Mouse (Mus musculus): ENCODE measurements around the gene Slc35f6.

Gene Slc35f6

DNA sequence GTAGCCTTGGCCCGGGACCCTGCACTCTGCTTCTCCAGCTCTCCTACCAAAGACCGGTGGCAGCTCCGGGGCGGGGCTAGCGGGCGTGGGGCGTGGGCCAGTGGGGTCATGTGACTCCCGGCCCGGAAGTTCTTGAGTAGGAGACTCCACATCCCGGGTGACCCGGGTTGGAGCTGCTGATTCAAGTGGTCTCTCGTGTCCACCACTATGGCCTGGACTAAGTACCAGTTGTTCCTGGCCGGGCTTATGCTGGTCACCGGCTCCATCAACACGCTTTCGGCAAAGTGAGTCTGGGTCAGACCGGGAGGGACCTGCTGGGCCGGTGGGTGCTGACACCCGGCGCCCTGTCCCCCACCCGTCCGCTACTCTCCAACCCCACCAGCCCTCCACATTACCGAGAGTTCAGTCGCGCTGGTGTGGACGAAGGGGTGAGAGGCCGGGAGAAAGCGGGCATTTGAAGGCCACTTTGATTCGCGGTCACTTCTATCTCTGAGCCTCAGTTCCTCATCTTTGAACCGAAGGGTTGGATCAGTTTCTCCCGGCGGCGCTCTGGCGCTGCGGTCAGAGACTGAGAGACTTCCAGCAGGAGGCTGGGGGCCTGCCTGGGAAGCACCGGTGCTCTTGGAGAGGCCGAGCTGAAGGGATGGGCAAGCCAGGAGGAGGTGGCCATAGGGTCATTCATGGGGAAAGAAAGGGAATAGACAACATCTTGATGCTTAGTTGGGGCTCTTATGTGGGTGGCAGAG is at the start of gene Slc35f6:
Gene Slc35f6, plus strand, starts transcription at position 119 of the 746 bp plus-strand sequence.
- peak; percentile 84 to 95 for DNase-seq

DNA sequence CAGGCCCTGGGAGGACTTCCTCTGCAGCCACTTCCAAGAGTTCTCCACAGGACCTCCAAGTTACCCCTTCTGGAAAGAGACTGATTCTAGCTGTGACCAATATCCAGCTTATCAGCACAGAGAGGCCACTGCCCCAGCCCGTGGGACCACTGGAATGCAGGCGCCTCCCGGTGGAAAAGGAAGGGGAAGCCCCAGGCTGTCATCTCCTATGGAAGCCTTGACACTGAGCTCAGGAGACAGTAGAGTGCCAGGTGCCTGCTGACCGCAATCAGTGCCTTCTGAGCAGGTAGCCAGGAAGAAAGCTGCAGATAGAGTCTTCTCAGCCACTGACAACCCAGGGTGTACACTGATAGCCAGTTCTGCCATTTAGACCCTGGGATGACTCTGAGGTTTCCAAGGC is 46.3 kb upstream of the Slc35f6 start:
- no peak for DNase-seq

DNA sequence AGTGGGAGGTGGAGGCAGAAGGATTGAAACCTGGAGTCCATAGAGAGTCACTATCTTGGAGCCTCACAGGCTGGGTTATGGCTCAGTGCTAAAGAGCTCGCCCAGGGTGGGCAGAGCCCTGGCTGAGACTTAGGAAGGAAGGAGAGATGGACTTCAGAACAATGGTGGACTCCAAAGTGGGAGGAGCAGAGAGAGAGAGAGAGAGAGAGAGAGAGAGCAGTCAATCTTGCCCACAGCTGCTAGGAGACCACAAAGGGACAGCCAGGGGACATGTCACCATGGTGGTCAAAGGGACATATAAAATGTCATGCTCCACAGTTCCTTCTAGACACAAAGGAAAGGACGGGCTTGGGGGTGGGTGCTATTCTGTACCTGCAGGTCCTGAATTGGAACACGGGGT is 44.5 kb upstream of the Slc35f6 start:
- no peak for DNase-seq

DNA sequence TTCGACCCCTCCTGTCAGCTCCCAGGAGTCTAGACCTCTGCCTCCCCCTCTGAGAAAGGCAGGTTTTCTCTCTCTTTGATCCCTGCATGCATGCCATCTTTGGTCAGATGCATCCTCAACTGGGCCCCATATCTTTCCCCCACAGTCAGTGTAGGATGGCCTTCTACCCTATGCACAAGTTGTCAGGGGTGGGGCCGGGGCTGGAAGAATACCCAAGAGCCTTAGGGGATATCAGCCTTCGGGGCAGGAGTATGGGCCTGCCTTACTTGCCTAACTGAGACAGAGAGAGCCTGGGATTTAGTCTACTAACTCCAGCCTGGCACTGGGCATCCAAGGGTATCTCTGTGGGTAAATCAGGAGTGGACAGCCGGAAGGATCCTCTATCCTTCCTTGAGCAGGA is 43.8 kb upstream of the Slc35f6 start:
- no peak for DNase-seq

DNA sequence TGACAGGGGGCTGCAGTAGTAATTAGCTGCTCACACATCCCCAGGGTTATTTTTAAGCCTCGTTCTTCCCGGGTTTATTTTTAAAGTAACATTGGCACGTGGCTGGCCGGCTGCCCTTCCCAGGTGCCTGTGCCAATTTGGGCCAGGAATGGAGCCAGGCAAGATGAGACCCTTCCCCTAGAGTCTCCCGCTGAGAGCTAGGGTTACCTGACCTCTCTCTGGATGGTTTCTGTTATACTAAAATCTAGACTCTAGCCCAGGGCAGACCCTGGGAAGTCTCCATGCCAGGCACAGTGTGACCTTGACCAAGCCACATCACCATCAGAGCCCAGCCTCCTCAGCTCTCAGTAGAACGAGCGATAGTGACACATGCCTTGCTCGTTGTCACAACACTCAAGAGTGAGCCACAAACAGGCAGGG is 43.0 kb upstream of the Slc35f6 start:
- DNase-seq = no peak

DNA sequence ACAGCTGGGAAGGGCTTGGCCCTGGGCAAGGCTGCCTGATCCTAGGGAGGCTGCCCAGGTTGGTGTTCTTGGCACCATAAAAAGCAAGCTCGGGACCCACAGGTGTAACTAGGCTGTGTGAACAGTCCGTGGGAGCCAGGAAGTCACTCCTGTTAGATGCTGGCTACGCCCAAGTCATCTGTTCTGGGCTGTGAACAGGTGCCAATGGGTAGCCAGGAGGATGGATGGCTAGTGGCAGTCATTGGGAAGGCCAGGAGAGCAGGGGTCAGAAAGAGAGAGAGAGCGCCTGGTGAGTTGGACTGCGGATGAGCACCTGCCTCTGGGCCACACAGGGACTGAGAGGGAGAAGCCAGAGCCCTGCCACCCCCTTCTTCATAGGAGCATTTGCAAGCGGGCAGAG is 42.1 kb upstream of the Slc35f6 start:
- DNase-seq = no peak

- DNase-seq = no peak
Observed at GRCm38 (mm10) chr5:30606424-30607073, 41.2 kb upstream of the Slc35f6 start.

- no peak for DNase-seq
Observed at GRCm38 (mm10) chr5:30609094-30609493, 38.6 kb upstream of the Slc35f6 start.

- no peak for DNase-seq
Observed at GRCm38 (mm10) chr5:30609918-30610645, 37.7 kb upstream of the Slc35f6 start.

- no peak for DNase-seq
Observed at GRCm38 (mm10) chr5:30611091-30611490, 36.6 kb upstream of the Slc35f6 start.

GRCm38 (mm10) chr5:30611689-30612088 is 36.0 kb upstream of the Slc35f6 start:
- no peak for DNase-seq

- no peak for DNase-seq
Observed at GRCm38 (mm10) chr5:30612575-30612974, 35.2 kb upstream of the Slc35f6 start.

GRCm38 (mm10) chr5:30613242-30613641 is 34.5 kb upstream of the Slc35f6 start:
- DNase-seq = no peak

- DNase-seq = no peak
Observed at GRCm38 (mm10) chr5:30614221-30614620, 33.5 kb upstream of the Slc35f6 start.

DNA sequence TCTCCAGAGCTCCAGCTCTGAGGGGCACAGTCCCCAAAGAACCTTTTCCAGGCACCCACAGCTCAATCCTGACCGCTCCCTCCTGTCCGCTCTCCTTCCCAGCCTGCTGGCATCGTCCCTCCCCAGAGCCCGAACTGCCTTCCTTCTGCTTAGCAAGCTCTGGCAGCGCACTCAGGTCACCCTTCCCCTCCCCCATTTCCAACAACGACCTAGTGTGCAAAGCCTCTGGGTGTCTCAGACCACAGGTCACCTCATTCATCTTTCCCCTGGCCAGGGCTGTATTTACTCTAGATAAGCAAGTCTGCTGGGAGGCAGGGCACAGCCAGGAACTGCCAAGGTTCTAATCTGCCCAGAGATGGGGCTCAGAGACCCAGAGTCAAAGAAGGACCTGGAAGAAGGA is 32.3 kb upstream of the Slc35f6 start:
- no peak for DNase-seq

GRCm38 (mm10) chr5:30615819-30616218 is 31.9 kb upstream of the Slc35f6 start:
- DNase-seq = no peak

GRCm38 (mm10) chr5:30616644-30617043 is 31.1 kb upstream of the Slc35f6 start:
- no peak for DNase-seq

- no peak for DNase-seq
Observed at GRCm38 (mm10) chr5:30617357-30617756, 30.4 kb upstream of the Slc35f6 start.

GRCm38 (mm10) chr5:30617851-30618250 is 29.9 kb upstream of the Slc35f6 start:
- no peak for DNase-seq

- DNase-seq = no peak
Observed at GRCm38 (mm10) chr5:30618376-30619003, 29.2 kb upstream of the Slc35f6 start.

DNA sequence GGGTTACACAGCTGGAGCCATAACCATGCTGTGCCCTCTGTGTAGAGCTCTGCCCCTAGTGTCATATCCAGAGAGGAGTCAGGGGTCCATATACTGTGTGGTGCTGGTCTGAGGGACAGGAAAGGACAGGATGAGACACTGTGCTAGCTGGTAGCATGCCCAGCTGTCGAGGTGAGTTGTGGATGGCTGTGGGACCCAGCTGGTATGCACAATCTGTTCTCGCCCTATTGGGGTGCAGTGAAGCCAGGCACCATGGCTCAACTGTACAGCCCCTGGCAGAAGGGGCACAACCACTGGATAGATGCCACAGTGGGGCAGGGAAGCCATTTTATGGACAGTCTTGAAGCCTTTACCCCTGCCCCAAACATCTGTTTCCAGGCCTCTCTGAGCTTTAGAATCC is 28.5 kb upstream of the Slc35f6 start:
- DNase-seq = no peak

DNA sequence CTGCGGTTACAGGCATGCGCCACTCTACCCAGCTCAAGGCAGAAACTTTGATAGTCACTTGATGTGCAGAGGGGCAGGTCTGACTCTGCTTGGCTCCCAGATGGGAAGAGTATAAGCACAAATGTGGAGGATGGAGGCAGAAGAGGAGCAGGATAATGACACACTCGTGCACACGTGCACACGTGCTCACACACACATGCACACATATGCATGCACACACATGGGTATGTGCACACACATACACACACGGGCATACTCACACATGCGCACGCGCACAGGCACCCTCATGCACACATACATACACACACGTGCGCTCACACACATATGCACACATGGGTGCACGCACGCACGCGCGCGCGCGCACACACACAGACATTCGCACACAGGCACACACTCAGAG is 27.2 kb upstream of the Slc35f6 start:
- no peak for DNase-seq

DNA sequence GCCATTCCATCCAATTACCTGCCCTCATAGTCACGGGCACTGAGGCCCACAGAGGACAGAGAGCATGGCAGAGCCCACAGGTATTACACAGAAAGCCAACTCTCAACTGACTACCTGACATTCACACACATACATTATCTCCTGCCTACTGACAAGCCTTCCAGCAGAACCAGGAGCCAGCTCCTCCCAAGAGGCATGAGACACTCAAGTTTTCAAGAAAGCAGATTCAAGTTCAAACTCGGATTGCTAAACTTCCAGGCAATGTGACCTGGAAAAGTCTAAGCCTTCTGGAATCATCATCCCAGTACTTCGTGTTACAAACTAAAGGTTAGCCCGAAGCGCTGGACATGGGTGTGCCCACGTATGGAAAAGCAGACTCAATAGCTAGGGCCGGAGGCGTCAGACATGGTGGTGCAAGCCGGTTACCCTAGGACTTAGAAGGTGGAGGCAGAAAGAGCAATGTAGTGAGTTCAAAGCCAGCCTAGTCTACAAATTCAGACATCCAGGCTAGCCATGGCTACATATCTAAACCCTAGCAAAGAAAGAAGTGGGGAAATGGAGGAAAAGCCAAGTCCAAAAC is 26.4 kb upstream of the Slc35f6 start:
- no peak for DNase-seq
